ENCODE assay signal across 13 mouse cellular contexts in the genomic region with DNA sequence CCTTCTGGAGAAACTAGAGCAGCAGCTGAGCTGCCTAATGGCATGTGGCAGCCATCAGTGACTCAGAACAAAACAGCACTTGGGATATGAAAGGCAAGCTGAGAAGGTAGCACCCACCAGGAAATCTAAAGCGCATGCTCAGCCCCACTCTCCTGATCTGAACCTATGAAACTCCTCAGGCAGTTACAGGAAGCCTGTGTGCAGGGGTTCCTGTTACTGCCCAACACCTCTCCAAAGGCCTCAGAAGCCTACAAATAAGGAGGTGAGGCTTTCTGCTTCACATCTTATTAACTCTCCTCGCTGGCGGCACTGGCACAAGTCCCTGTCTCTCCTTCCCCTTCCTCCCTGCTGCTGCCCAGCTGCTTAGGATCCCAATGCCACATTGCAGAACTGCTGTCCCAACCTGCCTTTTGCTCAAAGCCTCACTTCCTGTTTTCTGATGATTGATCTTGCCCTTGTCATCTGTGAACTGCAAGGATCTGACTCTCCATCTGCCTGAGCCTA. TPM values are rescaled to one million over a fixed set of nuclear protein-coding genes. Genes with fewer than 3 reads are reported as not detected.
A peak's percentile ranks its signal among the peaks of the same experiment; 100 is the strongest.
DNase-seq lines count a peak whose midpoint lies in the region; ATAC-seq and TF ChIP-seq lines count a peak whose summit lies in the region.
"Had no signal": no experiment of that assay in that cellular context is flagged by ENCODE, and none has a peak within 500 bp of the region (broad histone marks: within the 10 kb centered on the region; RNA-seq: fewer than 3 reads in every experiment).

No protein-coding gene starts in this region.

- WGBS in heart, adult 2 months = 51% methylated on average over 3 of the region's 3 CpGs
- 55% methylated on average over 3 of the region's 3 CpGs for WGBS in heart, embryonic 11.5 days (ENCODE audit: insufficient replicate concordance)
- 74% methylated on average over 3 of the region's 3 CpGs for WGBS in hindbrain, embryonic 16.5 days
- WGBS in embryonic facial prominence, embryonic 10.5 days = 80% methylated on average over 3 of the region's 3 CpGs

- no peak overlapping the region for H3K9ac ChIP-seq in heart, adult 2 months (ENCODE audit: low read depth, low read length)
- no peak overlapping the region for H3K9ac ChIP-seq in heart, embryonic 11.5 days (ENCODE audit: low read depth, low read length)
- H3K9ac ChIP-seq in hindbrain, embryonic 16.5 days (ENCODE audit: low read depth, low read length) = no peak overlapping the region
- H3K9ac ChIP-seq: hindbrain, embryonic 13.5 days; liver, embryonic 14.5 days had no signal

- peaks cover 4% of the 10 kb centered on the region; the same call in 1 of the 2 replicates for H3K36me3 ChIP-seq in heart, adult 2 months (ENCODE audit: control insufficient read depth, insufficient read depth, low read length)
- H3K36me3 ChIP-seq in heart, embryonic 11.5 days (ENCODE audit: control insufficient read depth, insufficient read depth, low read length) = no peaks in the 10 kb centered on the region
- peaks cover 8% of the 10 kb centered on the region for H3K36me3 ChIP-seq in megakaryocyte, embryonic 14.5 days (replicated peaks; ENCODE audit: low read length)
- H3K36me3 ChIP-seq in hindbrain, embryonic 16.5 days (ENCODE audit: control insufficient read depth, insufficient read depth, low read length) = no peaks in the 10 kb centered on the region
- no peaks in the 10 kb centered on the region for H3K36me3 ChIP-seq in embryonic facial prominence, embryonic 10.5 days (replicated peaks)
- H3K36me3 ChIP-seq: hindbrain, embryonic 13.5 days had no signal

- peak in 1 of 2 experiments; percentile 35 for DNase-seq in heart, adult 2 months
- DNase-seq in T-cell, adult 2 months (ENCODE audit: low spot score) = peak; percentile 73
- peak; percentile 79 for DNase-seq in thymus, postnatal 0 days (ENCODE audit: low spot score)
- DNase-seq in layer of hippocampus, postnatal 25 days (ENCODE audit: extremely low spot score in 1 of 2, low spot score in 1 of 2) = no peak
- no peak for DNase-seq in embryonic facial prominence, embryonic 10.5 days (ENCODE audit: low spot score)
- DNase-seq: gastrocnemius, postnatal 25 days; right cerebral cortex, postnatal 4 days had no signal

- ATAC-seq in heart, embryonic 11.5 days (replicated peaks; ENCODE audit: insufficient number of reproducible peaks, low FRiP score, low TSS enrichment) = no peak
- no peak for ATAC-seq in hindbrain, embryonic 16.5 days

- intact Hi-C loops in heart, adult 2 months (cut with DNase I) = loop anchor here (10.0 kb wide), 1 partner anchor 250 kb away; the partner anchor contains the start of gene Htatsf1

- H3K4me3 ChIP-seq in heart, adult 2 months = no peak overlapping the region
- no peak overlapping the region for H3K4me3 ChIP-seq in heart, embryonic 11.5 days (ENCODE audit: low read depth, low read length)
- H3K4me3 ChIP-seq in megakaryocyte, embryonic 14.5 days (replicated peaks) = peak overlapping the region; percentile 76
- H3K4me3 ChIP-seq in hindbrain, embryonic 16.5 days (ENCODE audit: low read length) = no peak overlapping the region
- H3K4me3 ChIP-seq in embryonic facial prominence, embryonic 10.5 days = no peak overlapping the region
- H3K4me3 ChIP-seq: hindbrain, embryonic 13.5 days; myocyte had no signal

- H3K27me3 ChIP-seq in heart, adult 2 months (ENCODE audit: control insufficient read depth, insufficient read depth, low read length) = no peaks in the 10 kb centered on the region
- no peaks in the 10 kb centered on the region for H3K27me3 ChIP-seq in heart, embryonic 11.5 days (ENCODE audit: control insufficient read depth, insufficient read depth, low read length)
- H3K27me3 ChIP-seq in megakaryocyte, embryonic 14.5 days (replicated peaks) = peaks cover 4% of the 10 kb centered on the region
- H3K27me3 ChIP-seq in hindbrain, embryonic 16.5 days (replicated peaks; ENCODE audit: control insufficient read depth, insufficient read depth, low read length) = no peaks in the 10 kb centered on the region
- no peaks in the 10 kb centered on the region for H3K27me3 ChIP-seq in embryonic facial prominence, embryonic 10.5 days (replicated peaks; ENCODE audit: low read depth, poor library complexity, severe bottlenecking)
- H3K27me3 ChIP-seq: hindbrain, embryonic 13.5 days had no signal

- no peak for TF ChIP-seq POLR2A in heart, adult 2 months (IDR thresholded peaks at IDR 0.05; ENCODE audit: insufficient read depth, low read depth, low read length)

- peaks cover 5% of the 10 kb centered on the region for H3K4me1 ChIP-seq in heart, adult 2 months (ENCODE audit: control insufficient read depth, insufficient read depth, low read length)
- H3K4me1 ChIP-seq in heart, embryonic 11.5 days (ENCODE audit: control insufficient read depth, insufficient read depth, low read length) = no peaks in the 10 kb centered on the region
- H3K4me1 ChIP-seq in megakaryocyte, embryonic 14.5 days = peaks cover 13% of the 10 kb centered on the region
- H3K4me1 ChIP-seq in hindbrain, embryonic 16.5 days (ENCODE audit: control insufficient read depth, insufficient read depth, low read depth, low read length) = no peaks in the 10 kb centered on the region
- no peaks in the 10 kb centered on the region for H3K4me1 ChIP-seq in embryonic facial prominence, embryonic 10.5 days
- H3K4me1 ChIP-seq: hindbrain, embryonic 13.5 days had no signal

- no peaks in the 10 kb centered on the region for H3K9me3 ChIP-seq in heart, embryonic 11.5 days (replicated peaks; ENCODE audit: control insufficient read depth, low read length)
- H3K9me3 ChIP-seq in megakaryocyte, embryonic 14.5 days = no peaks in the 10 kb centered on the region
- H3K9me3 ChIP-seq in hindbrain, embryonic 16.5 days (ENCODE audit: control insufficient read depth, low read length) = no peaks in the 10 kb centered on the region
- H3K9me3 ChIP-seq in embryonic facial prominence, embryonic 10.5 days = no peaks in the 10 kb centered on the region
- H3K9me3 ChIP-seq: hindbrain, embryonic 13.5 days had no signal

- H3K79me2 ChIP-seq in heart, adult 2 months (replicated peaks; ENCODE audit: control insufficient read depth, insufficient read depth, low read length) = no peaks in the 10 kb centered on the region

- H3K27ac ChIP-seq in heart, adult 2 months = peak overlapping the region; percentile 51
- H3K27ac ChIP-seq in heart, embryonic 11.5 days (ENCODE audit: low read depth, low read length) = no peak overlapping the region
- no peak overlapping the region for H3K27ac ChIP-seq in hindbrain, embryonic 16.5 days (ENCODE audit: low read depth, low read length)
- H3K27ac ChIP-seq in embryonic facial prominence, embryonic 10.5 days (replicated peaks) = no peak overlapping the region
- H3K27ac ChIP-seq: hindbrain, embryonic 13.5 days; liver, embryonic 14.5 days had no signal

- no peak for TF ChIP-seq CTCF in heart, adult 2 months (IDR thresholded peaks at IDR 0.05)

- TF ChIP-seq EP300 in heart, adult 2 months (IDR thresholded peaks at IDR 0.05; ENCODE audit: insufficient read depth, low read depth, low read length) = no peak

- H3K4me2 ChIP-seq in heart, embryonic 11.5 days = no peak overlapping the region
- H3K4me2 ChIP-seq in hindbrain, embryonic 16.5 days (ENCODE audit: low read length) = no peak overlapping the region
- H3K4me2 ChIP-seq: hindbrain, embryonic 13.5 days had no signal

RNA-seq across cellular contexts. Expression of gene Arhgef6, which starts 33.7 kb away (rescaled TPM):
- total RNA-seq in heart, adult 2 months (2021) = 10 to 100 TPM; 61.5 to 64.2 TPM
- 38.2 and 82.1 TPM in 2 replicates for polyA plus RNA-seq in heart, adult 2 months (2012; rRNA removed)
- polyA plus RNA-seq in heart, embryonic 11.5 days (2014; fragmentation: Nextera tagmentation; extraction: Ambion mirVana) = 26.5 and 31.9 TPM in 2 replicates
- polyA plus RNA-seq in megakaryocyte, embryonic 14.5 days (2012; ENCODE audit: insufficient read depth, low replicate concordance) = 0.62 TPM in 1 of 2 replicates, not detected in the other
- polyA plus RNA-seq in thymus, postnatal 0 days (2015; fragmentation: Nextera tagmentation; extraction: Ambion mirVana) = 56.2 and 60.5 TPM in 2 replicates
- 6.5 and 6.8 TPM in 2 replicates for polyA plus RNA-seq in hindbrain, embryonic 16.5 days (2015; fragmentation: Nextera tagmentation; extraction: Ambion mirVana)
- total RNA-seq in layer of hippocampus, postnatal 25 days (2021) = 10 to 100 TPM; 29.4 to 37.2 TPM
- polyA plus RNA-seq in embryonic facial prominence, embryonic 10.5 days (2016; fragmentation: Nextera tagmentation; extraction: Ambion mirVana) = 3.4 and 3.5 TPM in 2 replicates

Comparison
In these comparisons a context has a peak if more than half of its experiments do, and no peak if none do; other contexts are left out.
1. DNase-seq: peak in T-cell, adult 2 months (single experiment) and thymus, postnatal 0 days (single experiment); none in layer of hippocampus, postnatal 25 days (0 of 2) and embryonic facial prominence, embryonic 10.5 days (single experiment).